ENCODE assay signal across 12 mouse cellular contexts in the genomic region with DNA sequence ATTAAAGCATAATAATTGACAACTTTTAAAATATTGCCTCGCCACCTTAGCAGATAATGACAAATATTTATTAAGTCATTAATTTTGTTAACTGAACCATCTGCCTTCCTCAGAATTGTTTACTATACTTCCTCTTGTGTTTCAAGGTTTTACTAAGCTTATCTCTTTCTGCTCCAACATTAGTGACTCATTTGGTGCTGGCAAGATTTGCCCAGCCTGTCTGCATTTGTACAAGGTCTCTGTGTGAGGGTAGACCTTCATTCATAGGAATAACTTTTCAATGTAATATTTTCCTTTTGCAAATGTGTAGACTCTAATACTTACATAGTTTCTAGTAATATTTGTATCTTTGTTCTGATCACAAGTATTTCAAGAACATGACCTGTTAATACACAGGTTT.
DNase-seq lines count a peak whose midpoint lies in the region.
"Had no signal": no experiment of that assay in that cellular context is flagged by ENCODE, and none has a peak within 500 bp of the region (broad histone marks: within the 10 kb centered on the region; RNA-seq: fewer than 3 reads in every experiment).

No protein-coding gene starts in this region.

- DNase-seq in ovary, adult 18-20 months (ENCODE audit: low spot score), result peak; percentile 18
- DNase-seq in ovary, postnatal 10 days (ENCODE audit: low spot score), result no peak
- DNase-seq in NIH3T3 (ENCODE audit: low read depth), result peak; percentile 34
- peak; percentile 11 for DNase-seq in adrenal gland, postnatal 25 days
- no peak for DNase-seq in thymus, postnatal 0 days (ENCODE audit: low spot score)
- DNase-seq in gastrocnemius, postnatal 25 days, result no peak
- DNase-seq: cerebellum, adult 2 months; cerebellum, postnatal 10 days; embryo, embryonic 11 days; heart, adult 18-20 months; heart, postnatal 10 days; heart, postnatal 4 days had no signal

Comparison
In these comparisons a context has a peak if more than half of its experiments do, and no peak if none do; other contexts are left out.
1. DNase-seq: peak in ovary, adult 18-20 months (single experiment), NIH3T3 (single experiment) and adrenal gland, postnatal 25 days (single experiment); none in ovary, postnatal 10 days (single experiment), thymus, postnatal 0 days (single experiment) and gastrocnemius, postnatal 25 days (single experiment).